Mouse (Mus musculus) heart, postnatal 25 days (tissue): ENCODE results near the gene Pnma5. TPM values are rescaled to one million over a fixed set of nuclear protein-coding genes. Genes with fewer than 3 reads are reported as not detected.

Experiments used
- DNase-seq: peaks from one replicate; pipeline ENCODE4 v3.0.0; 2022; ENCODE audit warnings: low spot score
- intact Hi-C: fragments of 180-260 bp; cut with DNase I; formaldehyde crosslinking; loops from one replicate; pipeline ENCODE4 v1.15.1; 2025
- microRNA-seq: library from miRNA; unstranded; fragments of <30 nt; microRNA quantifications from one replicate; pipeline ENCODE4 v1.2.0, GENCODE M21; 2022
- total RNA-seq, 2 experiments: library from RNA; stranded (reverse); gene quantifications; 2 replicates each; pipeline ENCODE4 v1.2.3; 2021

The Pnma5 gene
- total RNA-seq, 2 experiments from 2014 or later: not detected

DNA sequence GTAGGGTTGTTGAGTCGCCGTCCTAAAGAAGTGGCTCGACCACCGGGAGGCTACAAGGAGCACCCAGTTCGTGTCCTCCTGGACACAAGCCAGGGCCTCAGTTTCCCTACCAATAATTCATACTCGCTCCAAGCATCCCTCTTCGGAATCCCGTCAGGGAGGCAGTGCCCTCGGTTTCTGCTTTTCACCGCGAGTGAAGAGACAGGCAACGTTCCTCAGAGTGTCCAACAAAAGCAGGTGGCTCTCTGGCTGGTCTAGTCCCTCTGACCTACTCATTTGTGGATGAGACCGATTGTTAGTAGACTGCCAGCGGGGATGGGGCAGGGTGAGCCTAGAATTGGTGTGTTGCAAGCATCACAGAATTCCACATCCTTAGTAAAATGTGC lies 49.4 kb downstream of the Pnma5 start:
- intact Hi-C loops: no loop called here

GRCm38 (mm10) chrX:72986841-72987519 lies 49.9 kb downstream of the Pnma5 start, which contains the start of gene Zfp185:
Gene Zfp185 (plus strand): TSS chrX:72987339.
- peak; percentile 30 for DNase-seq
- intact Hi-C loops: no loop called here

More for the DNA sequence above, 49.4 kb downstream of the Pnma5 start:
- no peak for DNase-seq

DNA sequence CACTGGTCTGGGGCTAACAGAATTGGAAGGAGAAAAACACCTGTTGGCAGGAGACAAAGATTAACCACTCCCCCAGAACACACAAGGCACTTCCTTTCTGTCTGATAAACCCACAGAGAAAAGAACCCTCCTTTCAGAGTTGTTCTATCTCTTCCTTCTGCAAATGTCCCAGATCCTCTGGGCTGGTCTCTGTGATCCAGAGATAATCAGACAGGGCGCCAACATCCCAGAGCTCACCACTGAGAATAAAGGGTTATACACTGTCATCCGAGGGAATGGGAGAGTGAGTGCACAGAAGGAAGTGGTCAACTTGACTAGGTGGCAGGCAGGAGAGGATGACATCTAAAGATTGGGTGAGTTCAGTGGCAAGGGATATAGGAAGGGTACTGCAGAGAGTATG lies 51.3 kb downstream of the Pnma5 start:
- intact Hi-C loops: no loop called here
- DNase-seq: no peak

Small RNA genes lying within 50 kb of the gene (microRNA-seq; reads per million reads assigned to microRNA genes)
- not detected for gene Mir2137

Other genes starting within 250 kb of the Pnma5 start
- gene Gabrq, start 211.9 kb downstream of the Pnma5 start, total RNA-seq: under 1 TPM in 1 of 2 experiments, not detected in 1; 0.06 TPM
- 10 to 100 TPM; 25.7 to 29.3 TPM for gene Cetn2, start 118.7 kb downstream of the Pnma5 start, total RNA-seq
- 1 to 10 TPM; 5.0 to 5.6 TPM for gene Nsdhl, start 118.5 kb downstream of the Pnma5 start, total RNA-seq
- gene Zfp185, start 49.8 kb downstream of the Pnma5 start, total RNA-seq: 1 to 10 TPM; 1.2 to 1.9 TPM
- gene Pnma3, start 27.7 kb upstream of the Pnma5 start, total RNA-seq: not detected
- gene Xlr4a, start 45.4 kb upstream of the Pnma5 start, total RNA-seq: 1 to 10 TPM in 1 of 2 experiments, under 1 TPM in 1; 0.94 to 1.5 TPM
- gene Xlr3a, start 60.0 kb upstream of the Pnma5 start, total RNA-seq: under 1 TPM; 0.44 to 0.67 TPM
- not detected for gene Gm14685, start 79.9 kb upstream of the Pnma5 start, total RNA-seq
- not detected for gene Xlr5b, start 111.7 kb upstream of the Pnma5 start, total RNA-seq
- not detected for gene DXBay18, start 112.3 kb upstream of the Pnma5 start, total RNA-seq
- not detected for gene Spin2d, start 139.9 kb upstream of the Pnma5 start, total RNA-seq
- 1 to 10 TPM in 1 of 2 experiments, under 1 TPM in 1; 0.60 to 1.3 TPM for gene Xlr3b, start 155.1 kb upstream of the Pnma5 start, total RNA-seq
- under 1 TPM; 0.60 to 0.67 TPM for gene Xlr4b, start 177.2 kb upstream of the Pnma5 start, total RNA-seq
- gene F8a, start 191.2 kb upstream of the Pnma5 start, total RNA-seq: 1 to 10 TPM; 6.9 to 7.5 TPM
- not detected for gene Xlr4c, start 206.0 kb upstream of the Pnma5 start, total RNA-seq
- gene Xlr3c, start 228.3 kb upstream of the Pnma5 start, total RNA-seq: not detected